Mouse (Mus musculus) frontal cortex, adult (tissue): ENCODE data around the gene Plac8.

Experiments used
- ATAC-seq: cut with Nextera tagmentation; 2 replicates; pipeline ENCODE4 v1.9.2; 2017; ENCODE audit warnings: mild to moderate bottlenecking, moderate library complexity, mixed read lengths; ENCODE audit not compliant: low TSS enrichment

Gene Plac8

DNA sequence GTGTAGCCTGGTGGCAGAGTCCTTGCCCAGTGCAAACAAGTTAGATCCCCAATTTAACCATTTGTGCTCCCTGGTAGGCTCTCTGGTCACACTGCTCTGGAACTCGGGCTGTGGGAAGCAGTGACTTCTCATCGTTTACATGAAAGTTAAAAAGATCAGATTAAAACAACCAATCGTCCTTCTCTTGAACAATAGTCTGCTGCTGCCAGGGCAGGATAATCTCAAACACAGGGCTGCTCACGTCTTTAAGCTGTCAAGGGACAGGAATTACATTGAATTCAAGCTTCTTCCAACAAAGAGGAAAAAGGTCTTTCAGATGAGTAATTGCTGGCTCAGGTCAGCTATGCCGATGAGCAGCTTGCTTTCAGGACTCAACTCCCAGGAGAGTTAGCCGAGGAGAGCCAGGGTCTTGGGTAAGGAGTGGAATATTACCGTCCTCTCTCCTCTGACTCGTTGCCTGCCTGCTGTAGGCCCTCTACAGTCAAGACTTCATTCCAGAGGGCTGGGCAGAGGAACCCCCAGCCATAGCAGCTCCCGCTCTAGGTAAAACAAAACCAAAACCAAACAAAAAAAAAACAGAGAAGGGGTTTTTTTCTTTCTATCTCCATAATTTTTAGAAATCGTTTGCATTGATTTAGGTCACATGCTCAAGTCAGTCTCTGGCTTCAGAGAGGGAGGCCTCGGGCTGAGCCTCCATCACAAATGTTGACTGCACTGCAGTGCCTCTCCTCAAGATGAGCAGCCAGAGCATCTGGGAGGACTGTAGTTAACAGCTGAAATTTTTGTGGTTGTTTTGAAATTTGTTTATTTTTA is 9.8 kb upstream of the Plac8 start:
- no peak for ATAC-seq

DNA sequence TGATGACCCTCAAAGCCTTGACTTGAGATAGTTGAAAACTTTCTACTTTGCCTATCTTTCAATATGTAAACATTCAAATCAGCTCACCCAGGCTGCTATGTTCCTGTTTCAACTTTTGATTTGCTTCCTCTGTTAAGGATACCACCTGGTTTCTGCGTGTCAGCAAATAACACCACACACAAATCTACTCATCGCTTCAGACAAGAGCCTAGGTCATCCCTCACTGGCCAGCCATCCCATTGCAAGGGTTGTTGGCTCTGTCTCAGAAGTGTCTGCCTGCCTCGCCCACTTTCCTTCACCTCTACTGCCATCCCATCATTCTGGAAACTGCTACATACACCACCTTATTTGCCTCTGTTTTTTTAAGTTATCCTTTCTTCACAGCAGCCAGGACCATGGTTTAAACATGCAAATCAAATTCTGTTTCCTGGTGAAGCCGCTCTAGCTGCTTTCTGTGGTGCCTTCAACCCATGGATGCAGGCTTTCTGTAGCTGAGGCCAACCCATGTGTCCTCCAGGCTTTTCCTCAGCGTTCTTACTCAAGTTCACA is 6.9 kb upstream of the Plac8 start:
- ATAC-seq = no peak

DNA sequence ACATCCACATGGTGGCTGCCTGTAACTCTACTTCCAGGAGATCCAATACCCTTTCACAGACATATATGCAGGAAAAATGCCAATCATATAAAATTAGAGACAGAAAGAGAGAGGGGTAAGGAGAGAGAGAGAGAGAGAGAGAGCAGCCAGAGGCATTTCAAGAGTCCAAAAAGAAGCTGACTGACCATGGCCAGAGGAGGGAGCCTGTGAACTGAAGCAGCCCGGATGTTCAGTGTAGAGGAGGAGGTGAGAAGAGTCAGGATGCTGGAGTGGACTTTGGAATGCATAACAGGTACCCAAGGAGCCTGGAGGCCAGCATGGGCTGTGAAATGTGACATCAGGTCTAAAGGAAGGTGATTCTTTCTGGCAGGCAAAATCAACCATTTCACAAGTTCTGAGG is 2.7 kb upstream of the Plac8 start:
- no peak for ATAC-seq

- no peak for ATAC-seq
These were observed 1.2 kb upstream of the Plac8 start for GRCm38 (mm10) chr5:100573256-100573655.

GRCm38 (mm10) chr5:100570716-100571115 is 1.3 kb downstream of the Plac8 start:
- ATAC-seq = no peak

DNA sequence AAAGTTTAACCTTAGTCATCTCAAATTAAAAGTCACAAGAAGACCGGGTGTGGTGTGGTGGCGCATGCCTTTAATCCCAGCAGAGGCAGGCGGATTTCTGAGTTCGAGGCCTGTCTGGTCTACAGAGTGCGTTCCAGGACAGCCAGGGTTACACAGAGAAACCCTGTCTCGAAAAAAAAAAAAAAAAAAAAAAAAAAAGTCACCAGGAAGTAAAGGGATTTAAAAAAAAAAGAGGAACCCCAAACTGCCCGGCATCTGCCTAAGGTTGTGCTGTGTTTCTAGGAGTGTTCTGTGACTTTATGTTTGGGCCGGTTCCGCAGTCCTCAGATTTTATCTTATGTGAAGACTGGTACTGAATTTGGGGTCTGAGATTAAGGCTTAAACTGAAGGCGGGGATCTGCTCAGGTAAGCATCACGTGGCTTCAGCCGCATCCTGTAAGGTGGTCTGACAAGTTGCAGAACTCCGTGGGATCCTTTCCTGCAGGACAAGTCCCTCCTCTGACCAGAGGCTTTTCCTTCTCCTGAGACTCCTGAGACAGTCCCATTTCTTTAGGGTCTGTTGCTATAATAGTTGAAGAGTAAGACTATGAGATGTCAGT is 1.9 kb downstream of the Plac8 start:
- no peak for ATAC-seq

GRCm38 (mm10) chr5:100569250-100569934 is 2.7 kb downstream of the Plac8 start:
- no peak for ATAC-seq

DNA sequence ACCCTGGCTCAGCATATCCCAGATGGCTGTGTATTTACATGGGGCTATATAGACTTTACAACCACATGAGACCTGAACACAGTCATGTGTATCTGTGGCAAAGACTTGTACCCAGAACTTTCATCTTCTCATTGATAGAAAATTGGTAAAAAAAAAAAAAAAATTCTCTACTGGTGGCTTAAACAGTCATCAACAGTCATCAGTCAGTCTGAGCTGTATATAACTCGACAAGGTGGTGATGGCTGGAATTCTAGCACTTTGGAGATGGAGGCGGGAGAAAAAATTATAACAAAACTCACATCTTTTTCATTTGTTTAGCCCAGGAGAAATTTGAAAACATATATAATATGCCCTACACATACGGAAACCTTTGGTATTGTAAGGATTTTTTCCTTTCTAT is 3.2 kb downstream of the Plac8 start:
- no peak for ATAC-seq

DNA sequence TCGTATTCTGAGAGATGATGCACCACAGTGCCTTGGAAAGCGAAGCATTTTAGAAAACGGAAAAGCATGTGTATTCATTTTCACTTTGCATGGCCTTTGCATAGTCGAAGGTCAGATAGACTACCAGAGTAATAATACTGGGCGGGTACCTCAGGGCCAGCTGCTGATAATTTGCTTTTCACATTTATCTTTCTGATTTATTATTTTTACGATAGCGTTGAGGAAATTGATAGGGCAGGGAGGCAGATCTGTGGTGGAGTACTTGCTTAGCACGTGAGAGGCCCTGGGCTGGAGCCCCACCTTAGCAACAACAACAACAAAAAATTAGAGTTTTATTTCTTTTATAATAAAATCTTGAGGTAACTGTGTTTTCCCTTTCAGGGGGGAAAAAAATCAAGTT is 3.9 kb downstream of the Plac8 start:
- no peak for ATAC-seq

- ATAC-seq = no peak
These were observed 4.6 kb downstream of the Plac8 start for GRCm38 (mm10) chr5:100567258-100568032.

GRCm38 (mm10) chr5:100566798-100567197 is 5.2 kb downstream of the Plac8 start:
- ATAC-seq = no peak

- ATAC-seq = no peak
These were observed 9.3 kb downstream of the Plac8 start for GRCm38 (mm10) chr5:100562702-100563101.

DNA sequence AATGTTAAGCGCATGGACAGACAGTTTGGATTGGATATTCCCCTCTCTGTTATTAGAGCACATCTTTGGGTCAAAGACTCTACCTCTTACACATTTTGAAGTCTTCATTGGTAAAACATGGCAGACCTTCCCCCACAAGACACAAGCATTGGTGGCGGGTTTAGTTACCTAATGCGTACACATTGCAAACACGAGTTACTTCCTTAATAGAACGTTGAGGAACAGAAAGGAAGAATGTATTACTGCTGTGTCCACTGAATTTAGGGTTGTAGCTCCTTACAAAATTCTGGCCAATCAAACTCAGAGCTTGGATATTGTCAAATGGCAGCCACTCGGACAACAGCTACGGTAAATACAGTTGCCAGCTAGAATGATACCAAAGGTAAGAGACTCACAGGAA is 12.7 kb downstream of the Plac8 start:
- no peak for ATAC-seq

DNA sequence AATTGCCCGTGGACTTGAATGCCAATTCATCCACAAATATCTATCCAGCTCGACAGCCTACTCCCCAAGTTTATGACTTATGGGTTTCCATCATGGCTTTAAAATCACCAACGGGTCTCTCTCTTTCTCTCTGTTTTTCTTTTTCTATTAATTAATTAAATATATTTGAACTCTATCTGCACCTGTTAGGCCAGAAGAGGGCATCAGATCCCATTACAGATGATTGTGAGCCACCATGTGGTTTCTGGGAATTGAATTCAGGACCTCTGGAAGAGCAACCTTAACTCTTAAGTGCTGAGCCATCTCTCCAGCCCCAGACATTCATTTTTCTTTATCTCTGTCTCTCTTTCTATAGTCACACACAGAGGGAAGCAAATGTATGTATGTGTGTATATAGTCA is 13.3 kb downstream of the Plac8 start:
- no peak for ATAC-seq

DNA sequence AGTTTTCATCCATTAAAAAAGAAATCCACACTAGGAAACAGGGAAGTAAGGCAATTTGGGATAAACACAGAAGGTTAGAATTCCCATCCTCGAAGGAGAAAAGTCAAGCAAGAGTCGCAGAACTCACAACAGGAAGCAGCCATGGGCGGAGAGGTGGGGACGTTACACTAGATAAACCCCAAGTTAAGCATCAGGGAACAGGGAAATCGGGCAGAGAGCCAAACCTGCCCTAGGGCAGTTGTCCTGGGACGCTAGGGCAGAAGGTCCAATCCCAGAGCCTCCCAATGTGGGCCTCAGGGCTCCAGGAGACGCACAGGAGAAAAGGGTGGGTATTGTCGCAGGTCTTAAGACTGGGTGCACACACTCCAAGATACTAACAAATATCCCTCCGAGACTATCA is 14.5 kb downstream of the Plac8 start:
- no peak for ATAC-seq

- no peak for ATAC-seq
These were observed 15.0 kb downstream of the Plac8 start for GRCm38 (mm10) chr5:100557019-100557418.

- ATAC-seq = no peak
These were observed 18.6 kb downstream of the Plac8 start for GRCm38 (mm10) chr5:100553426-100553825.

GRCm38 (mm10) chr5:100551952-100552351 is 20.1 kb downstream of the Plac8 start:
- no peak for ATAC-seq

DNA sequence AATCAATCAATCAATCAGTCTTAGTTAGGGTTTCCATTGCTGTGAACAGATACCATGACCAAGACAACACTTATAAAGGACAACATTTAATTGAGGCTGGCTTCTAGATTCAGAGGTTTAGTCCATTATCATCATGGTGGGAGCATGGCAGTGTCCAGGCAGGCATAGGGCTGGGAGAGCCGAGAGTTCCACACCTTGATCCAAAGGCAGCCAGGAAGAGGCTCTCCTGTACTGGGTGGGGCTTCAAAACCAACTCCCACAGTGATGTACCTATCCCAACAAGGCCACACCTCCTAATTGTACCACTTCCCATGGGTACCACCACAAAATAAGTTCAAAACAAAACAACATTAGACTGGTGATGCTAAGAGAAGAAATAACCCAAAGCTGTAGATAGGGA is 21.9 kb downstream of the Plac8 start:
- no peak for ATAC-seq

DNA sequence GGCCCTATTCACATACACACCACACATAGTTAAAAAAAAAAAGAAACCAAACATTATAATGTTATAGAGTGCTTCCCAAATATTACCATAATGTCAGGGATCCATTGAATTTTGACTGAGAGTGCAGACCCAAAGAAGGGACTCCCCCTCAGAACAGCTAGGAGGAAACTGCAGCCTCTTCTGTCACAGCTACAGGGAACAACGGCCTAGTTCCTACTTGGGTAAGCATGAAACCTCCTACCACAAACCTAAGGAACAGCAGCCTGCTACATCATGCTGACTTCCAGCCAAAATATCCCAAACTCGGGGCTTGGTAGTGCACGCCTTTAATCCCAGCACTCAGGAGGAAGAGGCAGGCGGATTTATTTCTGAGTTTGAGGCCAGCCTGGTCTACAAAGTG is 22.7 kb downstream of the Plac8 start:
- no peak for ATAC-seq

DNA sequence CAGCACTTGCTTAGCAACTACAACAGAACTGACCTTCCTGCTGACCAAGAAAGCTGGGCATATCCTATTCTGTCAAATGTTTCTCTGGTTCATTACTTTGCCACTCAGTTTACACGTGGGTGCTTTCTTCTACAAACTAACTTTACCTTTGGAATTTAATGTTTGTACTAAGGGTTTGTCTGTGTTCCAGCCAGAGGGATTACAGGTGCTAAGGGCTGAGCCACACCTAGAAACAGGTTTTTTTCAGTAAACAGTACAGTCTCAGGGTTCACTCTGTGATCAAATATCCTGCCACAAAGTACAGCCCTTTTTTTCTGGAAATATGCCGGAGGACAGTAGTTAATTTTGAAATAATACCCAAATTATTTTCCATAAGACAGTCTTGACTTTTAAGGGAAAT is 23.8 kb downstream of the Plac8 start:
- ATAC-seq = no peak
